Mouse (Mus musculus) kidney, adult 2 months (tissue): ENCODE measurements around the gene Rps6kb2.

Experiments used
- CTCF ChIP-seq: fragments of 200-500 bp; conservative IDR thresholded peaks from 2 replicates; pipeline ENCODE4 v1.5.1; 2011; ENCODE audit warnings: low read depth, mild to moderate bottlenecking, control low read depth, low read length, moderate library complexity, mixed read lengths; ENCODE audit not compliant: insufficient read depth, insufficient read length
- POLR2A ChIP-seq: fragments of 200-500 bp; IDR thresholded peaks from one replicate; pipeline ENCODE4 v1.6.1; 2011; ENCODE audit warnings: low read depth, low read length, control low read depth

DNA sequence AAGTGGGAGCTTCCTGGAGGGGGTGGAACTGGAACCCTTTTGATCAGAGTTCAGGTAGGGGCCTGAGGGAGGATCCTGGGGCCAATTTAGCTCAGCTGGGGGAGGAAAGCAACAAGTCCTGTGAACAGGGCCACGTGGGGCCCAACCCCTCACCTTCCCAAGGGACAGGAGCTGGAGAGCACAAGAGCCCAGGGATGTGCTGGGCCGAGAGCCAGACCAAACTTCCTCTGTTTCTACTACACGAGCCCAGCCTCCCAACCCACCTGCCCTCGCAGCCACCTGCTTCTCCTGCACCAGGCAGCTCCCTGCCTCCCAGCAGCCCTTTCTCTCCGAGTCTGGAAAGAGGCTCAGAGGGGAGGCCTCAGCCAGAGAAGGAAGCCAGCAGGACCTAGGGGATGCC, 33.4 kb upstream of the Rps6kb2 start:
- TF ChIP-seq CTCF (no peak), POLR2A (no peak)
